Mouse (Mus musculus) midbrain, postnatal 0 days (tissue): ENCODE measurements around the gene Ninj2. TPM values are rescaled to one million over a fixed set of nuclear protein-coding genes. Genes with fewer than 3 reads are reported as not detected.

Experiments
- ATAC-seq: fragments of 200-750 bp; cut with Nextera tagmentation; 2 replicates; pipeline ENCODE4 v1.8.0; 2017; ENCODE audit warnings: moderate number of reproducible peaks, mild to moderate bottlenecking, moderate TSS enrichment, moderate library complexity; ENCODE audit not compliant: low FRiP score
- DNase-seq: peaks from one replicate; pipeline ENCODE4 v3.0.0-alpha.2; 2015; ENCODE audit warnings: low spot score
- H3K27ac ChIP-seq: fragments of 300-500 bp; sonication (generic); 2 replicates; pipeline ENCODE4 v1.5.1; 2014; ENCODE audit warnings: low read depth, mild to moderate bottlenecking, low read length, mixed read lengths
- H3K27me3 ChIP-seq: fragments of 300-500 bp; sonication (generic); 2 replicates; pipeline ENCODE4 v1.6.1; 2014; ENCODE audit warnings: low read length, control low read depth, mixed read lengths; ENCODE audit not compliant: insufficient read depth
- H3K36me3 ChIP-seq: fragments of 300-500 bp; sonication (generic); 2 replicates; pipeline ENCODE4 v1.6.1; 2014; ENCODE audit warnings: low read length, control low read depth, mixed read lengths; ENCODE audit not compliant: insufficient read depth
- H3K4me1 ChIP-seq: fragments of 300-500 bp; sonication (generic); 2 replicates; pipeline ENCODE4 v1.6.1; 2014; ENCODE audit warnings: mild to moderate bottlenecking, control low read depth, antibody characterized with exemption, low read length, mixed read lengths; ENCODE audit not compliant: insufficient read depth
- H3K4me2 ChIP-seq: fragments of 300-500 bp; sonication (generic); 2 replicates; pipeline ENCODE4 v1.6.1; 2014; ENCODE audit warnings: low read depth, mild to moderate bottlenecking, low read length, mixed read lengths; ENCODE audit not compliant: poor library complexity, severe bottlenecking
- H3K4me3 ChIP-seq: fragments of 300-500 bp; sonication (generic); 2 replicates; pipeline ENCODE4 v1.5.1; 2014; ENCODE audit warnings: low read depth, mild to moderate bottlenecking, low read length, moderate library complexity
- H3K9ac ChIP-seq: fragments of 300-500 bp; sonication (generic); replicated peaks from 2 replicates; pipeline ENCODE4 v1.6.1; 2014; ENCODE audit warnings: mild to moderate bottlenecking, low read length, moderate library complexity, mixed read lengths; ENCODE audit not compliant: poor library complexity, severe bottlenecking
- H3K9me3 ChIP-seq: fragments of 300-500 bp; sonication (generic); 2 replicates; pipeline ENCODE4 v1.6.1; 2016; ENCODE audit warnings: low read length, control low read depth
- CTCF ChIP-seq: IDR thresholded peaks from 2 replicates; pipeline ENCODE4 v1.5.1; 2016; ENCODE audit warnings: antibody characterized with exemption, mild to moderate bottlenecking
- WGBS: fragments of 180-500 bp; shearing (Covaris S2); extraction: QIAGEN DNeasy Blood & Tissue Kit; methylation state at CpG from one replicate; pipeline ENCODE4 v1.1.7; 2014; 5-methylcytosine and 5-hydroxymethylcytosine counted together
- polyA plus RNA-seq: library from polyadenylated mRNA; unstranded; fragments of >200 nt; fragmentation: Nextera tagmentation; extraction: Ambion mirVana; gene quantifications from 2 replicates; pipeline ENCODE4 v1.2.1, GENCODE M21; 2015
- total RNA-seq: library from RNA; depleted of rRNA; stranded (reverse); fragments of >200 nt; gene quantifications from 2 replicates; pipeline ENCODE4 v1.2.3, GENCODE M21; 2014

Ninj2 gene
- total and polyA plus RNA-seq, 2 experiments from 2014 or later = not detected

DNA sequence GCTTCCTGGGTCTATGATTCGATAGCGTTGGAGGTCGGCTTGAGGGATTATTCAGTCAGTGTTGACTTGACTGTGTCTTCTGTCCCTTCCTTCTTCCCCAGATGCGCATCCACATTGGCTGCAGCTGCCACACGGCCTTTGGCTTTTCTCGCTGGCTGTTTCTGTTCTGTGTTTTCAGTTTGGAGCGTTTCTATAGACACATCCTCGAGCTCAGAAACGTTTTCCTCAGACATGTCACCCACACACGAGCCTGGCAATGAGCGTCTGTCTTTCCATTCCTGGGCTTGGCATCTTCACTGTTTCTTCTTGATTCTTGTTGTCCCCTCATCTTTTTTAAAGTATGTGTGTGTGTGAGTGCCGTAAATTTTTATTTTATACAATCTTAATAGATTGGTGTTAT lies 8.1 kb downstream of the Ninj2 start:
- no peak overlapping the region for H3K4me2 ChIP-seq
- H3K27me3 ChIP-seq = no peaks in the 10 kb centered on the region
- DNase-seq (no peak), ATAC-seq (no peak)
- H3K36me3 ChIP-seq = no peaks in the 10 kb centered on the region
- H3K9me3 ChIP-seq = no peaks in the 10 kb centered on the region
- no peak overlapping the region for H3K9ac ChIP-seq
- no peak overlapping the region for H3K27ac ChIP-seq
- no peaks in the 10 kb centered on the region for H3K4me1 ChIP-seq
- H3K4me3 ChIP-seq = no peak overlapping the region
- TF ChIP-seq CTCF = no peak
- 75% methylated on average over 12 of the region's 12 CpGs for WGBS

DNA sequence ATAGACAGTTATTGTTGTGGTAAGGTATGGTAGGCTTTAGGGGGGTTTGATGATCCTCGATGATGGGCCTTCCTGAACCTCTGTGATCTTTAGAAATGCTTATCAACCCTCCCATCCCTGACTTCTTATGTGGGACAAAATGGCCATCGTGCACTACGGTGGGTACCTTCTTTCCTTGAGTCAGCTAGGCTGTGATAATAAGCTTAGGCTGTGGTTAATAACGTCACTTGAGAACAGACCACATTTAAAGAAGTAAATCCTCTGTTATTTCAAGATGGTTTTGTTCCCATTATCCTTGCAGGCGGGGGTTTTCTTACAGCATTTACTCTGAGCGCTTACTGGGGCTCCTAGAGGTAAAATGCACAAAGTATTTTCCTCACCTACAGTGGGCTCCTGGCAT lies 8.8 kb downstream of the Ninj2 start:
- Histone ChIP-seq H3K36me3 (no peaks in the 10 kb centered on the region), H3K4me2 (no peak overlapping the region), H3K9me3 (no peaks in the 10 kb centered on the region), H3K27me3 (no peaks in the 10 kb centered on the region), H3K27ac (no peak overlapping the region), H3K4me3 (no peak overlapping the region), H3K4me1 (no peaks in the 10 kb centered on the region), H3K9ac (no peak overlapping the region)
- TF ChIP-seq CTCF = no peak
- DNase-seq = no peak
- WGBS = 73% methylated on average over 6 of the region's 6 CpGs
- ATAC-seq = no peak

DNA sequence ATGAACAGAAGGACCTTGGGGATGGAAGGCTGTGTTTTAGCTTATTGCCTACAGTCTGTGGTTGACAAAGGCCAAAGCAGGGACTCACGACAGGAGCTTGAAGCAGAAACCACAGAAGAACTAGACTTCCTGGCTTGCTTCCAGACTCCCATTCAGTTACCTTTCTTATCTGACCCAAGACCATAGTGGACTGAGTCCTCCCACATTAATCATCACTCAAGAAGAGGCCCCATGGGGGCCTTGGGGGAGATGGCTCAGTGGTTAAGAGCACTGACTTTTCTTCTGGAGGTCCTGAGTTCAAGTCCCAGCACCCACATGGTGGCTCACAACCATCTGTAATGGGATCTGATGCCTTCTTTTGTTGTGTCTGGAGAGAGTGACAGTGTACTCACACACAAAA lies 10.0 kb downstream of the Ninj2 start:
- Histone ChIP-seq H3K4me3 (no peak overlapping the region), H3K4me2 (no peak overlapping the region), H3K27me3 (no peaks in the 10 kb centered on the region), H3K27ac (no peak overlapping the region), H3K9me3 (no peaks in the 10 kb centered on the region), H3K9ac (no peak overlapping the region), H3K36me3 (no peaks in the 10 kb centered on the region), H3K4me1 (no peaks in the 10 kb centered on the region)
- WGBS = 55% methylated on average over 1 of the region's 1 CpGs
- no peak for DNase-seq
- TF ChIP-seq CTCF = no peak
- no peak for ATAC-seq

DNA sequence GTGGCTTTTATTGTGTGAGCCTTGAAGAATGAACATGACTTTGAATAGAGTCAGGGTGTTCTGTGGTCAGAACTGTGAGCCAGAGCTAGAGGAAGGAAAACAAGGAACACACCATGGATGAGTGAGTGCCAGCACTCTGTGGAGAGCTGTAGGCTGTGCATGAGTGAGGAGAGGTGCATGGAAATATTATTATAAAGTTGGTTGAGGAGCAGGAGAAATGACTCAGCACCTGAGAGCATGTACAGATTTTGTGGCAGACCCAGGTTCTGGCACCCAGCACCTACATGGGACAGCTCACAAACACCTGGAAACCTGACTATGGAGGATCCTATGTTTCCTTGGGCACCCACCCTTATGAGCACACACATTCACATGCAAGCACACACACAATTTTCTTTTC lies 11.9 kb downstream of the Ninj2 start:
- Histone ChIP-seq H3K36me3 (no peaks in the 10 kb centered on the region), H3K4me1 (no peaks in the 10 kb centered on the region; the same call in 1 of the 2 replicates), H3K9me3 (no peaks in the 10 kb centered on the region), H3K27ac (no peak overlapping the region), H3K27me3 (no peaks in the 10 kb centered on the region), H3K4me3 (no peak overlapping the region), H3K4me2 (no peak overlapping the region), H3K9ac (no peak overlapping the region)
- DNase-seq = no peak
- no peak for TF ChIP-seq CTCF
- no peak for ATAC-seq

DNA sequence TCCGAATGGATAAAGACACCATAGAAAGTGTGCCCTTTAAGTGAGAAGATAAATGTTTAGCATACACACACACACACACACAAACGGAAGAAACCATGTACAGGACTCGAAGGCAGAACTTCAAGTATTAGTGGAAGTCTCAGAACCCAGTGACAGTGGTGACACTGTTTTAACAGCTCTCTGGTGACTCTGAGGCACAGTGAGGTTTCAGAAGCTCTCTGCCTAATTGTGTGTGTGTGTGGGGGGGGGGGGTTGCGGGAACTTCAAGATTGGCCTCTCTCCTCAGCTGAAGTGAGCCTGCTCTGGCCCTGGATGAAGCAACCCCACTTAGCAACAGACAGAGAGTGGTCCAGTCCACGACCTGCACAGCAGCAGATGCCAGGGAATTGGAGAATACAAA lies 14.4 kb downstream of the Ninj2 start:
- no peak for TF ChIP-seq CTCF
- no peaks in the 10 kb centered on the region for H3K27me3 ChIP-seq
- no peaks in the 10 kb centered on the region for H3K9me3 ChIP-seq
- 69% methylated on average over 5 of the region's 5 CpGs for WGBS
- no peak overlapping the region for H3K4me2 ChIP-seq
- ATAC-seq (no peak), DNase-seq (no peak)
- no peak overlapping the region for H3K27ac ChIP-seq
- no peak overlapping the region for H3K9ac ChIP-seq
- no peak overlapping the region for H3K4me3 ChIP-seq
- no peaks in the 10 kb centered on the region; the same call in 1 of the 2 replicates for H3K4me1 ChIP-seq
- H3K36me3 ChIP-seq = no peaks in the 10 kb centered on the region

DNA sequence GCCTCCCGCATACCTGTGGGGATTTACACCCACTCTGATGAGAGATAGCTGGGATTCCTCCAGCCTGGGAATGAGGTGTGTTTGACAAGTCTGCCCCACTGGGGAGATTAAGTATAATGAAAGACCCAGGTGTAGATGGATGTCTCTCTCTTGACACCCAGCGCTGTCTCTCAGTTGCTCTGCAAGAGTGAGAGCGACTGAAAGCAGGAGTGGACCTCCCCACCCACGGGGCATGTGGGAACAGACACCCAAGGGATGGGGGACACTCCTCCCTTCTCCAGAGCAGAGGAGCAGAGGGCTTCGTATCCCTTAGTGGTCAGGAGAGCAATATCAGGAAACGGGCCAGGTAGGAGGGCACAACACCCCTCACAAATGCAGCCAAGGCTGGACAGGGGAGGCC lies 14.9 kb downstream of the Ninj2 start:
- no peaks in the 10 kb centered on the region for H3K36me3 ChIP-seq
- no peak overlapping the region for H3K4me2 ChIP-seq
- no peaks in the 10 kb centered on the region for H3K27me3 ChIP-seq
- WGBS = 76% methylated on average over 6 of the region's 6 CpGs
- no peaks in the 10 kb centered on the region for H3K9me3 ChIP-seq
- no peaks in the 10 kb centered on the region; the same call in 1 of the 2 replicates for H3K4me1 ChIP-seq
- H3K4me3 ChIP-seq = no peak overlapping the region
- H3K9ac ChIP-seq = no peak overlapping the region
- H3K27ac ChIP-seq = no peak overlapping the region
- ATAC-seq (no peak), DNase-seq (no peak)
- no peak for TF ChIP-seq CTCF

DNA sequence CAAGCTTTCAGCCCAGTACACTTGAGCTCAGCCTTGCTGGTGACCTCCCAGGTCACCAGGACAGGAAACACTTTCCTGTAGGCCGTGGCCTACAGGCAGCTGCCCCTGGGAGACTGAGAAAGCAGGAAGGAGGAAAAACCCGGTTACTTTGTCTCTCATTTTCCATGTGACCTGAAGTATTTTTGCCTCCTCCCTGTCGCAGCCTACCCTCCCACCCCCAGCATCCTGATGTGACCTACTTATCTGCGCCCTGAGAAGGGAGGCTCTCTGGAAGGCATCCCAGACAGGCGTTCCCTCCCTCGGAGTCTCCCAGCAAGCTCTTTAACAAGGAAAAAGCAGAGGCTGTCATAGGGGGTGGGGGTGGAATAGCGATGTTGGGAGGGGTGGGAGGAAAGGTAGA lies 16.0 kb downstream of the Ninj2 start:
- no peak for ATAC-seq
- no peak overlapping the region for H3K4me3 ChIP-seq
- H3K27me3 ChIP-seq = no peaks in the 10 kb centered on the region
- peak; percentile 35 for DNase-seq
- no peak overlapping the region for H3K4me2 ChIP-seq
- no peak overlapping the region for H3K27ac ChIP-seq
- no peaks in the 10 kb centered on the region; the same call in 1 of the 2 replicates for H3K4me1 ChIP-seq
- 35% methylated on average over 7 of the region's 7 CpGs for WGBS
- no peak overlapping the region for H3K9ac ChIP-seq
- no peaks in the 10 kb centered on the region for H3K36me3 ChIP-seq
- no peaks in the 10 kb centered on the region for H3K9me3 ChIP-seq
- TF ChIP-seq CTCF = no peak
